In the genomic region with DNA sequence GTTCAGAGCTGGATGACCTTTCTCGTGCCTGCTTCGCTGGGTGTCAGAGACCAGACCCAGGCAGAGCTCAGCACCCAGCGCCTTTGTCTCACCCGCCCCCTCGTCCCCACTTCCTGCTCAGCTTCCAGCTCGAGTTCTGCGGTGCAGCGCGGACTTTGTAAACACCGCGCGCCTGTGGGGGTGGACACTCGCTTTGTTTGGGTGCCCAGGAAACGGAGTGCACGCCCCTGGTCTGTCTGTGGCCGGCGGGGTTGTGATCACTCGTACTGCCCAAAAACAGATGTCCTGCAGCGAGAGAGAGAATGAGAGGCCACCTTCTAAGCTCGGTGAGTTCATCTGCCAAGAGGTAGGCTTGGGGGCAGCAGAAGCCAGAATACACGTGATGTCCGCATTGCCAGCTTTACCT, we compare ENCODE assay signal across 8 mouse cellular contexts. TPM values are rescaled to one million over a fixed set of nuclear protein-coding genes. Genes with fewer than 3 reads are reported as not detected.
A peak's percentile ranks its signal among the peaks of the same experiment; 100 is the strongest.
DNase-seq lines count a peak whose midpoint lies in the region; ATAC-seq and TF ChIP-seq lines count a peak whose summit lies in the region.

A gene (plus strand): TSS at position 111 of the 406 bp plus-strand sequence.

- H3K27me3 ChIP-seq in hindbrain, embryonic 16.5 days (replicated peaks; ENCODE audit: control insufficient read depth, insufficient read depth, low read length) = no peaks in the 10 kb centered on the region

- H3K4me1 ChIP-seq in ES-E14 (ENCODE audit: control insufficient read depth in 2 of 2, insufficient read depth in 2 of 2, low read length in 2 of 2, poor library complexity in 1 of 2) = peaks cover 9 to 25% of the 10 kb centered on the region in 2 experiments
- H3K4me1 ChIP-seq in hindbrain, embryonic 16.5 days (ENCODE audit: control insufficient read depth, insufficient read depth, low read depth, low read length) = peaks cover 16% of the 10 kb centered on the region

- 1% methylated on average over 22 of the region's 22 CpGs for WGBS in hindbrain, embryonic 16.5 days

- in situ Hi-C loops in ES-E14 (cut with MboI; ENCODE audit: low sequenced_read_pairs in 2 of 2, unreplicated experiment in 2 of 2) = no loop called here

- no peaks in the 10 kb centered on the region for H3K9me3 ChIP-seq in ES-E14 (ENCODE audit: control insufficient read depth, insufficient read depth, low read depth, low read length)
- no peaks in the 10 kb centered on the region for H3K9me3 ChIP-seq in hindbrain, embryonic 16.5 days (ENCODE audit: control insufficient read depth, low read length)

- H3K27ac ChIP-seq in ES-E14 (ENCODE audit: insufficient read depth, low read depth, low read length, poor library complexity, severe bottlenecking) = peak within 1 kb of the TSS; percentile 80
- H3K27ac ChIP-seq in hindbrain, embryonic 16.5 days (ENCODE audit: low read depth, low read length) = no peak within 1 kb of the TSS

- peak within 1 kb of the TSS; percentile 73 for H3K4me2 ChIP-seq in hindbrain, embryonic 16.5 days (ENCODE audit: low read length)

- no peak for DNase-seq in ES-E14 (ENCODE audit: low read depth, low spot score)
- peak; percentile 63 for DNase-seq in embryo, embryonic 10 days (ENCODE audit: low spot score)
- DNase-seq in gastrocnemius, postnatal 10 days = peak; percentile 54
- DNase-seq in left cerebral cortex, adult 18-20 months (ENCODE audit: low spot score in 2 of 2) = peak; percentile 60 to 72
- peak; percentile 97 for DNase-seq in lung, postnatal 36 days
- peak; percentile 61 for DNase-seq in retina, postnatal 1 day
- peak; percentile 89 for DNase-seq in thymus, postnatal 4 days

- peak within 1 kb of the TSS; percentile 32 to 51 for H3K4me3 ChIP-seq in ES-E14 (ENCODE audit: insufficient read depth in 1 of 2, low read depth in 1 of 2, low read length in 2 of 2, poor library complexity in 1 of 2, severe bottlenecking in 1 of 2)
- peak within 1 kb of the TSS; percentile 38 for H3K4me3 ChIP-seq in hindbrain, embryonic 16.5 days (ENCODE audit: low read length)

- peaks cover 9% of the 10 kb centered on the region for H3K36me3 ChIP-seq in ES-E14 (ENCODE audit: control insufficient read depth, insufficient read depth, low read length, poor library complexity, severe bottlenecking)
- H3K36me3 ChIP-seq in hindbrain, embryonic 16.5 days (ENCODE audit: control insufficient read depth, insufficient read depth, low read length) = no peaks in the 10 kb centered on the region

- ATAC-seq in hindbrain, embryonic 16.5 days = no peak

- peak within 1 kb of the TSS; percentile 11; the same call in 1 of the 2 replicates for H3K9ac ChIP-seq in ES-E14 (ENCODE audit: insufficient read depth, low read depth, low read length, poor library complexity, severe bottlenecking)
- peak within 1 kb of the TSS; percentile 64 for H3K9ac ChIP-seq in hindbrain, embryonic 16.5 days (ENCODE audit: low read depth, low read length)

TF ChIP-seq in ES-E14, 5 proteins besides CTCF, POLR2A, EP300 and RAD21:
- TF ChIP-seq ZNF384 (IDR thresholded peaks at IDR 0.05; ENCODE audit: low read depth, low read length) = no peak
- no peak for TF ChIP-seq HCFC1 (IDR thresholded peaks at IDR 0.05; ENCODE audit: borderline replicate concordance, insufficient read depth, low read length)
- no peak for TF ChIP-seq MAFK (IDR thresholded peaks at IDR 0.05; ENCODE audit: insufficient read depth, low read depth, low read length)
- no peak for TF ChIP-seq CHD2 (IDR thresholded peaks at IDR 0.05; ENCODE audit: low read depth, low read length)
- no peak for TF ChIP-seq ZC3H11A (IDR thresholded peaks at IDR 0.05; ENCODE audit: borderline replicate concordance, low read depth, low read length)

RNA-seq across cellular contexts. Expression of the gene that starts here (rescaled TPM):
- total RNA-seq in ES-E14 (2012; rRNA removed) = 125 and 131 TPM in 2 replicates
- 100 to 1,000 TPM in 1 of 2 experiments, 10 to 100 TPM in 1; 95.5 to 120 TPM for total RNA-seq in gastrocnemius, postnatal 10 days (2021)
- polyA plus RNA-seq in hindbrain, embryonic 16.5 days (2015; fragmentation: Nextera tagmentation; extraction: Ambion mirVana) = 81.7 and 99.9 TPM in 2 replicates
- 10 to 100 TPM; 33.6 to 40.7 TPM for total RNA-seq in left cerebral cortex, adult 18-20 months (2021)
